Mouse (Mus musculus): ENCODE results near the gene Wipf2.

Gene Wipf2

GRCm38 (mm10) chr11:98939084-98939952 is 75.9 kb downstream of the Wipf2 start:
- in situ Hi-C loops (cut with MboI; ENCODE audit: unreplicated experiment in 2 of 2), result loop anchor here (5.0 to 25.0 kb wide), 2 partner anchors 33 to 1648 kb away; no protein-coding TSS in a partner anchor

GRCm38 (mm10) chr11:98939953-98940641 is 76.7 kb downstream of the Wipf2 start:
- in situ Hi-C loops (cut with MboI; ENCODE audit: unreplicated experiment in 2 of 2), result loop anchor here (5.0 to 25.0 kb wide), 2 partner anchors 32 to 1647 kb away; no protein-coding TSS in a partner anchor

- in situ Hi-C loops (cut with MboI; ENCODE audit: unreplicated experiment in 2 of 2), result loop anchor here in 1 of 2 experiments (25.0 kb wide), 1 partner anchor 1647 kb away; no protein-coding TSS in a partner anchor
Measured at GRCm38 (mm10) chr11:98940776-98941175, 77.3 kb downstream of the Wipf2 start.

- in situ Hi-C loops (cut with MboI; ENCODE audit: unreplicated experiment in 2 of 2), result loop anchor here in 1 of 2 experiments (25.0 kb wide), 1 partner anchor 1646 kb away; no protein-coding TSS in a partner anchor
Measured at GRCm38 (mm10) chr11:98941341-98941825, 77.9 kb downstream of the Wipf2 start.

GRCm38 (mm10) chr11:98941826-98942550 is 78.5 kb downstream of the Wipf2 start:
- in situ Hi-C loops (cut with MboI; ENCODE audit: unreplicated experiment in 2 of 2), result loop anchor here in 1 of 2 experiments (25.0 kb wide), 1 partner anchor 1645 kb away; no protein-coding TSS in a partner anchor

- in situ Hi-C loops (cut with MboI; ENCODE audit: unreplicated experiment in 2 of 2), result loop anchor here in 1 of 2 experiments (25.0 kb wide), 1 partner anchor 1645 kb away; no protein-coding TSS in a partner anchor
Measured at GRCm38 (mm10) chr11:98942555-98942922, 79.1 kb downstream of the Wipf2 start.

GRCm38 (mm10) chr11:98942923-98943641 is 79.6 kb downstream of the Wipf2 start:
- in situ Hi-C loops (cut with MboI; ENCODE audit: unreplicated experiment in 2 of 2), result loop anchor here in 1 of 2 experiments (25.0 kb wide), 1 partner anchor 1644 kb away; no protein-coding TSS in a partner anchor

- in situ Hi-C loops (cut with MboI; ENCODE audit: unreplicated experiment in 2 of 2), result loop anchor here in 1 of 2 experiments (25.0 kb wide), 1 partner anchor 1643 kb away; no protein-coding TSS in a partner anchor
Measured at GRCm38 (mm10) chr11:98943741-98944461, 80.5 kb downstream of the Wipf2 start.

- in situ Hi-C loops (cut with MboI; ENCODE audit: unreplicated experiment in 2 of 2), result loop anchor here in 1 of 2 experiments (25.0 kb wide), 1 partner anchor 1642 kb away; no protein-coding TSS in a partner anchor
Measured at GRCm38 (mm10) chr11:98944897-98945604, 81.6 kb downstream of the Wipf2 start.

- in situ Hi-C loops (cut with MboI; ENCODE audit: unreplicated experiment in 2 of 2), result loop anchor here in 1 of 2 experiments (25.0 kb wide), 1 partner anchor 1642 kb away; no protein-coding TSS in a partner anchor
Measured at GRCm38 (mm10) chr11:98945605-98945977, 82.2 kb downstream of the Wipf2 start.

GRCm38 (mm10) chr11:98947969-98948569 is 84.6 kb downstream of the Wipf2 start:
- in situ Hi-C loops (cut with MboI; ENCODE audit: unreplicated experiment in 2 of 2), result loop anchor here in 1 of 2 experiments (25.0 kb wide), 1 partner anchor 1639 kb away; no protein-coding TSS in a partner anchor

- in situ Hi-C loops (cut with MboI; ENCODE audit: unreplicated experiment in 2 of 2), result loop anchor here in 1 of 2 experiments (25.0 kb wide), 1 partner anchor 1638 kb away; no protein-coding TSS in a partner anchor
Measured at GRCm38 (mm10) chr11:98949242-98949957, 86.0 kb downstream of the Wipf2 start.

- in situ Hi-C loops (cut with MboI; ENCODE audit: unreplicated experiment in 2 of 2), result loop anchor here in 1 of 2 experiments (25.0 kb wide), 1 partner anchor 1637 kb away; no protein-coding TSS in a partner anchor
Measured at GRCm38 (mm10) chr11:98949958-98950460, 86.6 kb downstream of the Wipf2 start.

GRCm38 (mm10) chr11:98950484-98950883 is 87.0 kb downstream of the Wipf2 start:
- in situ Hi-C loops (cut with MboI; ENCODE audit: unreplicated experiment in 2 of 2), result no loop called here

- in situ Hi-C loops (cut with MboI; ENCODE audit: unreplicated experiment in 2 of 2), result no loop called here
Measured at GRCm38 (mm10) chr11:98951026-98951906, 87.8 kb downstream of the Wipf2 start.

- in situ Hi-C loops (cut with MboI; ENCODE audit: unreplicated experiment in 2 of 2), result no loop called here
Measured at GRCm38 (mm10) chr11:98952111-98952510, 88.7 kb downstream of the Wipf2 start.
